Mouse (Mus musculus) ES-E14 (cell line): ENCODE results near the gene Akap1. TPM values are rescaled to one million over a fixed set of nuclear protein-coding genes. Genes with fewer than 3 reads are reported as not detected.

Source experiments
- DNase-seq: peaks from one replicate; pipeline ENCODE4 v3.0.0-alpha.2; 2013; ENCODE audit warnings: low read depth, low spot score
- H3K27ac ChIP-seq: 2 replicates; pipeline ENCODE4 v1.5.1; 2012; ENCODE audit warnings: low read depth, mild to moderate bottlenecking, low read length, moderate library complexity, mixed read lengths; ENCODE audit not compliant: poor library complexity, insufficient read depth, severe bottlenecking
- H3K36me3 ChIP-seq: 2 replicates; pipeline ENCODE4 v1.6.1; 2012; ENCODE audit warnings: mild to moderate bottlenecking, low read length, moderate library complexity, mixed read lengths; ENCODE audit not compliant: control insufficient read depth, poor library complexity, insufficient read depth, severe bottlenecking
- H3K4me1 ChIP-seq, 2 experiments: fragments of 150-350 bp in 1 of 2; sonication (generic) in 1 of 2; 2 replicates each; pipeline ENCODE4 v1.6.1; 2012; ENCODE audit warnings: low read length in 2 of 2, mild to moderate bottlenecking in 1 of 2, mixed read lengths in 1 of 2; ENCODE audit not compliant: control insufficient read depth in 2 of 2, insufficient read depth in 2 of 2, poor library complexity in 1 of 2
- H3K4me3 ChIP-seq, 2 experiments: fragments of 150-350 bp in 1 of 2; sonication (generic) in 1 of 2; 2 replicates each; pipeline ENCODE4 v1.5.1; 2012; ENCODE audit warnings: low read length in 2 of 2, low read depth in 1 of 2, mild to moderate bottlenecking in 1 of 2, mixed read lengths in 1 of 2; ENCODE audit not compliant: insufficient read depth in 1 of 2, poor library complexity in 1 of 2, severe bottlenecking in 1 of 2
- H3K9ac ChIP-seq: 2 replicates; pipeline ENCODE4 v1.6.1; 2012; ENCODE audit warnings: low read depth, mild to moderate bottlenecking, low read length, mixed read lengths; ENCODE audit not compliant: poor library complexity, insufficient read depth, severe bottlenecking
- H3K9me3 ChIP-seq: fragments of 150-350 bp; sonication (generic); 2 replicates; pipeline ENCODE4 v1.6.1; 2012; ENCODE audit warnings: low read depth, mild to moderate bottlenecking, low read length; ENCODE audit not compliant: control insufficient read depth, insufficient read depth
- CHD2 ChIP-seq: IDR thresholded peaks from 2 replicates; pipeline ENCODE4 v1.6.1; 2014; ENCODE audit warnings: mild to moderate bottlenecking, low read depth, low read length, inconsistent platforms
- HCFC1 ChIP-seq: IDR thresholded peaks from 2 replicates; pipeline ENCODE4 v1.6.1; 2012; ENCODE audit warnings: low read length, inconsistent platforms, borderline replicate concordance; ENCODE audit not compliant: insufficient read depth
- MAFK ChIP-seq: IDR thresholded peaks from 2 replicates; pipeline ENCODE4 v1.6.1; 2014; ENCODE audit warnings: mild to moderate bottlenecking, low read depth, low read length, inconsistent platforms; ENCODE audit not compliant: insufficient read depth
- ZC3H11A ChIP-seq: IDR thresholded peaks from 2 replicates; pipeline ENCODE4 v1.6.1; 2012; ENCODE audit warnings: low read depth, mild to moderate bottlenecking, inconsistent platforms, low read length, borderline replicate concordance
- ZNF384 ChIP-seq: IDR thresholded peaks from 2 replicates; pipeline ENCODE4 v1.6.1; 2012; ENCODE audit warnings: low read depth, low read length, inconsistent platforms
- in situ Hi-C, 2 experiments: fragments of 600-800 bp; cut with MboI; formaldehyde crosslinking; loops; one replicate each; pipeline ENCODE4 v1.15.1; 2025; ENCODE audit warnings: low sequenced_read_pairs in 2 of 2, inconsistent platforms in 1 of 2; ENCODE audit not compliant: unreplicated experiment in 2 of 2
- total RNA-seq: library from RNA; depleted of rRNA; stranded (reverse); fragments of 300-350 nt; gene quantifications from 2 replicates; pipeline ENCODE4 v1.2.3, GENCODE M21; 2012; rRNA removed

The Akap1 gene
- total RNA-seq, 1 experiment: 184 TPM

DNA sequence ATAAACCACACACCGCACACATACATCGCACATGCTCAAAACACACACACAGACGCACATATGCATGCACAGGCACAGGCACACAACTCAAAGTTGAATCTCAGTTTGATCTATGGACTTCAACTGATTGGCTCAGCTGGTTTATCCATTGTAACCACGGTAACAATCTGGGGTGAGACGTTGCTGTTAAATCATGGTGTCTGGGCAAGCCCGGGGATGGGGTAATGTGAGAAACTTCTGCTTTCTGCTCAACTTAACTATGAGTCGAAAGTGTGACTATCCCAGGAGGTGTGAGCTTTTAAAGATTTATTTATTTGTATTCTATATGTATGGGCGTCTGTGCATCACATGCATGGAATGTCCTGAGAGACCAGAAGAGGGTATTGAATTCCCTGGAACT lies 68.2 kb downstream of the Akap1 start:
- no peak overlapping the region for H3K4me3 ChIP-seq
- H3K9me3 ChIP-seq: no peaks in the 10 kb centered on the region
- DNase-seq: no peak
- no peak for TF ChIP-seq ZC3H11A
- TF ChIP-seq MAFK: no peak
- TF ChIP-seq ZNF384: no peak
- no peak for TF ChIP-seq CHD2
- in situ Hi-C loops: no loop called here
- H3K27ac ChIP-seq: no peak overlapping the region
- no peaks in the 10 kb centered on the region for H3K36me3 ChIP-seq
- H3K4me1 ChIP-seq: peaks cover 1 to 3% of the 10 kb centered on the region in 2 experiments; a peak in 2 of 4 replicates
- no peak overlapping the region for H3K9ac ChIP-seq

DNA sequence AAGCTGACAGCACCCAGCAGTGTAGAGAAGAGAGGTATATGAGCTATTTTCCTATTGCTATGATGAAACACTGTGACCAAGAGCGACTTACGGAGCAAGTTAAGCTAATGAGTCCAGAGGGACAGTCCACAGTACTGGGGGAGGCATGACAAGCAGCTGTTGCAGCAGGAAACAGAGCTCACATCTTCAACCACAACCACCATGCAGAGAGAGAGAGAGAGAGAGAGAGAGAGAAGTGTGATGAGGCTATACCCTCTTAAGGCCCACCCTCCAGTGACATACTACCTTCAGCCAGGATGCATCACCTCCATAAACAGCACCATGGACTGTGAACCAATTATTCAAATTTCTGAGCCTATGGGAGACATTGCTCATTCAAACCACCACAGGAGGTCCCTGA lies 74.5 kb downstream of the Akap1 start:
- TF ChIP-seq ZC3H11A: no peak
- TF ChIP-seq ZNF384: no peak
- no peak for TF ChIP-seq CHD2
- TF ChIP-seq HCFC1: no peak
- TF ChIP-seq MAFK: no peak

DNA sequence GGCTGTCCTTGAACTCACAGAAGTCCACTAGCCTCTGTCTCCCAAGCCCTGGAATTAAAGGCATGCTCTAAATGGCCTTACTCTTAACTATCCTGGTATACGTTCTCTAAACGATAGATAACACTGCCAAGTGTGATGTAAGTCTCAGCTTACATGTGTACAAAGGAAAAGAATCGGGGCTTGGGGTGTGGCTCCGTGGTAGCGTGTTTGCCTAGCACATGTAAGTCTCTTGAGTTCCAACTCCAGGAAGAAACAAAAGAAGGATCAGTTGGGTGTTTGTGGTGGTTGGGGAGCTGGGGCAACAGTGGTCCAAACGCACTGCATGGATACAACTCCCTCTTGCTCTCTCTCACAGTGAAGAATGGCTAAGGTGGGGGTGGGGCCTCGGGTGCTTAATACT lies 77.6 kb downstream of the Akap1 start:
- no peak overlapping the region for H3K9ac ChIP-seq
- DNase-seq: no peak
- H3K4me1 ChIP-seq: no peaks in the 10 kb centered on the region
- H3K4me3 ChIP-seq: no peak overlapping the region
- in situ Hi-C loops: no loop called here
- no peak for TF ChIP-seq ZC3H11A
- no peak for TF ChIP-seq HCFC1
- no peak for TF ChIP-seq ZNF384
- no peak for TF ChIP-seq CHD2
- no peak for TF ChIP-seq MAFK
- no peak overlapping the region for H3K27ac ChIP-seq
- no peaks in the 10 kb centered on the region for H3K9me3 ChIP-seq
- H3K36me3 ChIP-seq: no peaks in the 10 kb centered on the region

More for the DNA sequence above, 74.5 kb downstream of the Akap1 start:
- DNase-seq: no peak
- Histone ChIP-seq H3K9me3 (no peaks in the 10 kb centered on the region), H3K27ac (no peak overlapping the region), H3K4me1 (no peaks in the 10 kb centered on the region), H3K9ac (no peak overlapping the region), H3K36me3 (no peaks in the 10 kb centered on the region), H3K4me3 (no peak overlapping the region)
- in situ Hi-C loops: no loop called here

DNA sequence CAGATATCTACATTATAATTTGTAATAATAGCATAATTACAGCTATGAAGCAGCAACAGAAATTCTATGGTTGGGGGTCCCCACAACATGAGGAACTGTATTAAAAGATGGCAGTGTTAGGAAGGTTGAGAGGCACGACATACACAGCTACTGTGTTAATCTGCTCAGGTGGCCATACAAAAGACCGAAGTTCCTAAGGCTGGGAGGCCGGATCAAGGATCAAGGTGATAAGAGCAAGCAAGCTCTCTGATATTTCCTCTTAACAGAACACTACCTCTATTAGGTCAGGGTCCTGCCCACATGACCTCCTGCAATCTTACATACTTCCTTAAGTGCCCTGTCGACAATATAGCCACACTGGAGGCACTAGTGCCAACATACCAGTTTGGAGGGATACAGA lies 80.9 kb downstream of the Akap1 start:
- no peak overlapping the region for H3K27ac ChIP-seq
- in situ Hi-C loops: no loop called here

DNA sequence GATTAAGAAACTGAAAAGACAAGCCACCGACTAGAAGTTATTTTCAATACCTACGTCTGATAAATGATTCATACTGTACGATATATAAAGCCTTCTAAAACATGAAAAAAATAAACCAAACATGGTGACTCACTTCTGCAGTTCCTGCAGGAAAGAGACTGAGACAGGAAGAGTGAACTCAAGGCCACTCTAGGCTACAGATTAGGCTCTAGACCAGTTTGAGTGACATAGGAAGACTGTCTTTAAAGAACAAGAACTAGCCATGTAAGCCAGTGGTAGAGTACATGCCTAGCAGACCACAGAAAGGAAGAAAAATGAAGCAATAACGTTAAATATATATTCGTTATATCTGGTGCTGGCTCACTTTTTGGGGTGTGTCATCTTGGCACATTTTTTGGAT lies 81.9 kb downstream of the Akap1 start:
- Histone ChIP-seq H3K4me3 (no peak overlapping the region), H3K36me3 (no peaks in the 10 kb centered on the region), H3K4me1 (no peaks in the 10 kb centered on the region), H3K27ac (no peak overlapping the region), H3K9ac (no peak overlapping the region), H3K9me3 (no peaks in the 10 kb centered on the region)
- TF ChIP-seq MAFK (no peak), ZNF384 (no peak), HCFC1 (no peak), ZC3H11A (no peak)
- no peak for DNase-seq
- in situ Hi-C loops: no loop called here

More for the DNA sequence above, 80.9 kb downstream of the Akap1 start:
- Histone ChIP-seq H3K36me3 (no peaks in the 10 kb centered on the region), H3K4me3 (no peak overlapping the region), H3K9me3 (no peaks in the 10 kb centered on the region), H3K9ac (no peak overlapping the region), H3K4me1 (no peaks in the 10 kb centered on the region)
- no peak for DNase-seq
- TF ChIP-seq ZC3H11A (no peak), MAFK (no peak), CHD2 (no peak), ZNF384 (no peak)

Other genes with a start within 250 kb of the Akap1 start
- gene Msi2, start 146.1 kb downstream of the Akap1 start, total RNA-seq: 66.4 and 94.8 TPM in 2 replicates
- gene Scpep1, start 90.9 kb upstream of the Akap1 start, total RNA-seq: 140 and 208 TPM in 2 replicates
- 0.95 and 1.6 TPM in 2 replicates for gene Elobl, start 102.3 kb upstream of the Akap1 start, total RNA-seq
- gene Coil, start 105.7 kb upstream of the Akap1 start, total RNA-seq: 28.8 and 37.8 TPM in 2 replicates
- gene Trim25, start 134.8 kb upstream of the Akap1 start, total RNA-seq: 37.8 TPM in 2 replicates
- gene Dgke, start 202.3 kb upstream of the Akap1 start, total RNA-seq: 24.2 and 30.4 TPM in 2 replicates
- gene Gm525, start 209.3 kb upstream of the Akap1 start, total RNA-seq: 3.6 and 5.9 TPM in 2 replicates